Mouse (Mus musculus) ES-E14 (cell line): Measurements from ENCODE around the gene Setd4. TPM values are rescaled to one million over a fixed set of nuclear protein-coding genes. Genes with fewer than 3 reads are reported as not detected.

ENCODE experiments used
- DNase-seq: peaks from one replicate; pipeline ENCODE4 v3.0.0-alpha.2; 2013; ENCODE audit warnings: low read depth, low spot score
- H3K27ac ChIP-seq: 2 replicates; pipeline ENCODE4 v1.5.1; 2012; ENCODE audit warnings: low read depth, mild to moderate bottlenecking, low read length, moderate library complexity, mixed read lengths; ENCODE audit not compliant: poor library complexity, insufficient read depth, severe bottlenecking
- H3K36me3 ChIP-seq: 2 replicates; pipeline ENCODE4 v1.6.1; 2012; ENCODE audit warnings: mild to moderate bottlenecking, low read length, moderate library complexity, mixed read lengths; ENCODE audit not compliant: control insufficient read depth, poor library complexity, insufficient read depth, severe bottlenecking
- H3K4me1 ChIP-seq, 2 experiments: fragments of 150-350 bp in 1 of 2; sonication (generic) in 1 of 2; 2 replicates each; pipeline ENCODE4 v1.6.1; 2012; ENCODE audit warnings: low read length in 2 of 2, mild to moderate bottlenecking in 1 of 2, mixed read lengths in 1 of 2; ENCODE audit not compliant: control insufficient read depth in 2 of 2, insufficient read depth in 2 of 2, poor library complexity in 1 of 2
- H3K4me3 ChIP-seq, 2 experiments: fragments of 150-350 bp in 1 of 2; sonication (generic) in 1 of 2; 2 replicates each; pipeline ENCODE4 v1.5.1; 2012; ENCODE audit warnings: low read length in 2 of 2, low read depth in 1 of 2, mild to moderate bottlenecking in 1 of 2, mixed read lengths in 1 of 2; ENCODE audit not compliant: insufficient read depth in 1 of 2, poor library complexity in 1 of 2, severe bottlenecking in 1 of 2
- H3K9ac ChIP-seq: 2 replicates; pipeline ENCODE4 v1.6.1; 2012; ENCODE audit warnings: low read depth, mild to moderate bottlenecking, low read length, mixed read lengths; ENCODE audit not compliant: poor library complexity, insufficient read depth, severe bottlenecking
- H3K9me3 ChIP-seq: fragments of 150-350 bp; sonication (generic); 2 replicates; pipeline ENCODE4 v1.6.1; 2012; ENCODE audit warnings: low read depth, mild to moderate bottlenecking, low read length; ENCODE audit not compliant: control insufficient read depth, insufficient read depth
- CHD2 ChIP-seq: IDR thresholded peaks from 2 replicates; pipeline ENCODE4 v1.6.1; 2014; ENCODE audit warnings: mild to moderate bottlenecking, low read depth, low read length, inconsistent platforms
- HCFC1 ChIP-seq: IDR thresholded peaks from 2 replicates; pipeline ENCODE4 v1.6.1; 2012; ENCODE audit warnings: low read length, inconsistent platforms, borderline replicate concordance; ENCODE audit not compliant: insufficient read depth
- MAFK ChIP-seq: IDR thresholded peaks from 2 replicates; pipeline ENCODE4 v1.6.1; 2014; ENCODE audit warnings: mild to moderate bottlenecking, low read depth, low read length, inconsistent platforms; ENCODE audit not compliant: insufficient read depth
- ZC3H11A ChIP-seq: IDR thresholded peaks from 2 replicates; pipeline ENCODE4 v1.6.1; 2012; ENCODE audit warnings: low read depth, mild to moderate bottlenecking, inconsistent platforms, low read length, borderline replicate concordance
- ZNF384 ChIP-seq: IDR thresholded peaks from 2 replicates; pipeline ENCODE4 v1.6.1; 2012; ENCODE audit warnings: low read depth, low read length, inconsistent platforms
- in situ Hi-C, 2 experiments: fragments of 600-800 bp; cut with MboI; formaldehyde crosslinking; loops; one replicate each; pipeline ENCODE4 v1.15.1; 2025; ENCODE audit warnings: low sequenced_read_pairs in 2 of 2, inconsistent platforms in 1 of 2; ENCODE audit not compliant: unreplicated experiment in 2 of 2
- total RNA-seq: library from RNA; depleted of rRNA; stranded (reverse); fragments of 300-350 nt; gene quantifications from 2 replicates; pipeline ENCODE4 v1.2.3, GENCODE M21; 2012

Gene Setd4
- total RNA-seq, 1 experiment: 27.5 TPM

- no peak overlapping the region; the same call in 1 of the 2 replicates for H3K27ac ChIP-seq
These were observed 662 bp upstream of the Setd4 start for GRCm38 (mm10) chr16:93604481-93604969.

GRCm38 (mm10) chr16:93599461-93599860 is 4.4 kb downstream of the Setd4 start:
- peaks cover 20% of the 10 kb centered on the region for H3K36me3 ChIP-seq

More at GRCm38 (mm10) chr16:93604481-93604969, 662 bp upstream of the Setd4 start:
- Histone ChIP-seq H3K9me3 (no peaks in the 10 kb centered on the region), H3K36me3 (peaks cover 3% of the 10 kb centered on the region; the same call in 1 of the 2 replicates), H3K9ac (peak overlapping the region; percentile 96; the same call in 1 of the 2 replicates), H3K4me1 (peaks cover 0 to 3% of the 10 kb centered on the region in 2 experiments; a peak in 1 of 4 replicates), H3K4me3 (peak overlapping the region; percentile 68 to 92)
- in situ Hi-C loops: no loop called here
- no peak for DNase-seq
- TF ChIP-seq ZC3H11A (no peak), HCFC1 (peak; percentile 56; the same call in 1 of the 2 replicates)

DNA sequence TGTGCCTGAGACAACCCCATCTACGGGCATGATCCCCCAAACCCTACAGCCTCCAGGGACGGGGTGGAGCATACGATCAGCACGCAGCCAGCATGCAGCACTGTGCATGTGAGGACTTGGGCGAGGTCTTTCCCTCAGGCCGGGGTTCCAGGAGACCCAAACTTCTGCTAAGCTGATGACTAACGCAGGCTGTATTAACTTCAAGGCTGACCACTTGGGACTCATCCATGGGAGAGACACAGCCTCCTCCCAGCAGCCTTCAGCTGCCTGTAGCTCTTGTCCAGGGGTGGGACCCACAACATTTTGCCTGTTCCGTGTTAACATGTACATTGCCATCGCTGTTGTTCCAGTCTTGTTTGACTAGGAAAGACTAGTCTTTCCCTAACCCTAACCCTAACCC is 6.3 kb downstream of the Setd4 start:
- peaks cover 0 to 3% of the 10 kb centered on the region in 2 experiments; a peak in 1 of 4 replicates for H3K4me1 ChIP-seq
- H3K9me3 ChIP-seq: no peaks in the 10 kb centered on the region
- H3K4me3 ChIP-seq: no peak overlapping the region
- TF ChIP-seq ZC3H11A: no peak
- TF ChIP-seq HCFC1: no peak
- TF ChIP-seq MAFK: no peak
- no peak for TF ChIP-seq CHD2
- TF ChIP-seq ZNF384: no peak
- H3K36me3 ChIP-seq: peaks cover 30% of the 10 kb centered on the region
- no peak for DNase-seq
- no peak overlapping the region for H3K9ac ChIP-seq
- in situ Hi-C loops: no loop called here
- H3K27ac ChIP-seq: no peak overlapping the region

More at GRCm38 (mm10) chr16:93599461-93599860, 4.4 kb downstream of the Setd4 start:
- TF ChIP-seq HCFC1 (no peak), MAFK (no peak), CHD2 (no peak), ZC3H11A (no peak), ZNF384 (no peak)
- Histone ChIP-seq H3K4me3 (no peak overlapping the region), H3K4me1 (peaks cover 0 to 2% of the 10 kb centered on the region in 2 experiments; a peak in 1 of 4 replicates), H3K9me3 (no peaks in the 10 kb centered on the region), H3K27ac (no peak overlapping the region), H3K9ac (no peak overlapping the region)
- in situ Hi-C loops: no loop called here
- DNase-seq: no peak

DNA sequence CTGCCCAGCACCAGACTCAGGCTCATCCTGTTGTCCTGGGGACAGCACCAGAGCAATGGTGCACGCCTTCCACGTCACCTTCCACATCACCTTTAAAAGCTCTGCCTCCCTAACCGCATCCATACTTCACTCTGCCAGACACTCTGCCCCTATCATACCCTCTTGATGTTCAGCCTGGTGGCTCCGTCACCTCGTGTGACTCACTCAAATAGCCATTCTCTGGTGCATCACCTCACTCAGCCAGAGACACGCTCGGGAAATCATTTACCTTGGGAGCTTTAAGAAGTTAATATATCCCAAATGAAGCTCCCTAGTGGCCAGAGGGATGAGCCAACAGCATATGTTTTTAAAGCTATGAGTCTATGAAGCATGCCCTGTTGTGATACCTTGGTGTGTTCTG is 7.1 kb downstream of the Setd4 start:
- H3K4me1 ChIP-seq: peaks cover 0 to 4% of the 10 kb centered on the region in 2 experiments; a peak in 1 of 4 replicates
- H3K27ac ChIP-seq: no peak overlapping the region
- H3K9ac ChIP-seq: no peak overlapping the region
- DNase-seq: no peak
- H3K4me3 ChIP-seq: no peak overlapping the region
- no peaks in the 10 kb centered on the region for H3K9me3 ChIP-seq
- in situ Hi-C loops: no loop called here
- TF ChIP-seq CHD2 (no peak), ZNF384 (no peak), HCFC1 (no peak), MAFK (no peak), ZC3H11A (no peak)
- peaks cover 30% of the 10 kb centered on the region for H3K36me3 ChIP-seq

- Histone ChIP-seq H3K9ac (no peak overlapping the region), H3K4me1 (peaks cover 0 to 4% of the 10 kb centered on the region in 2 experiments; a peak in 1 of 4 replicates), H3K27ac (no peak overlapping the region), H3K4me3 (no peak overlapping the region), H3K9me3 (no peaks in the 10 kb centered on the region), H3K36me3 (peaks cover 30% of the 10 kb centered on the region)
- no peak for DNase-seq
- TF ChIP-seq ZC3H11A (no peak), CHD2 (no peak), ZNF384 (no peak), MAFK (no peak), HCFC1 (no peak)
- in situ Hi-C loops: no loop called here
These were observed 8.1 kb downstream of the Setd4 start for GRCm38 (mm10) chr16:93595766-93596165.
